Mouse (Mus musculus) embryonic facial prominence, embryonic 10.5 days (tissue): ENCODE measurements around the gene Gpsm2. TPM values are rescaled to one million over a fixed set of nuclear protein-coding genes. Genes with fewer than 3 reads are reported as not detected.

Experiments
- DNase-seq: peaks from one replicate; pipeline ENCODE4 v3.0.0-alpha.2; 2017; ENCODE audit warnings: low spot score
- H3K27ac ChIP-seq: fragments of 300-500 bp; sonication (generic); replicated peaks from 2 replicates; pipeline ENCODE4 v1.5.1; 2016; ENCODE audit warnings: mild to moderate bottlenecking
- H3K27me3 ChIP-seq: fragments of 300-500 bp; sonication (generic); replicated peaks from 2 replicates; pipeline ENCODE4 v1.6.1; 2016; ENCODE audit warnings: low read depth, mild to moderate bottlenecking; ENCODE audit not compliant: poor library complexity, severe bottlenecking
- H3K36me3 ChIP-seq: fragments of 300-500 bp; sonication (generic); replicated peaks from 2 replicates; pipeline ENCODE4 v1.6.1; 2016; ENCODE audit warnings: mild to moderate bottlenecking, moderate library complexity
- H3K4me1 ChIP-seq: fragments of 300-500 bp; sonication (generic); 2 replicates; pipeline ENCODE4 v1.6.1; 2016
- H3K4me3 ChIP-seq: fragments of 300-500 bp; sonication (generic); 2 replicates; pipeline ENCODE4 v1.5.1; 2016; ENCODE audit warnings: mild to moderate bottlenecking, moderate library complexity
- H3K9me3 ChIP-seq: fragments of 300-500 bp; sonication (generic); 2 replicates; pipeline ENCODE4 v1.6.1; 2016; ENCODE audit warnings: mild to moderate bottlenecking
- WGBS: fragments of 180-500 bp; shearing (Covaris S2); methylation state at CpG from one replicate; pipeline ENCODE4 v1.1.7; 2016; 5-methylcytosine and 5-hydroxymethylcytosine counted together
- polyA plus RNA-seq: library from polyadenylated mRNA; unstranded; fragments of >200 nt; fragmentation: Nextera tagmentation; extraction: Ambion mirVana; gene quantifications from 2 replicates; pipeline ENCODE4 v1.2.1, GENCODE M21; 2016

Gene Gpsm2
- 76.0 and 80.2 TPM in 2 replicates for polyA plus RNA-seq

GRCm38 (mm10) chr3:108722036-108722872 is at the start of gene Gpsm2:
TSS of gene Gpsm2 (minus strand) at chr3:108722309.
- peaks cover 33% of the 10 kb centered on the region for H3K4me1 ChIP-seq
- peak within 1 kb of the TSS; percentile 98 for H3K27ac ChIP-seq
- no peaks in the 10 kb centered on the region for H3K27me3 ChIP-seq
- peaks cover 5% of the 10 kb centered on the region; the same call in 1 of the 2 replicates for H3K9me3 ChIP-seq
- peak; percentile 99 for DNase-seq
- peaks cover 4% of the 10 kb centered on the region; the same call in 1 of the 2 replicates for H3K36me3 ChIP-seq
- WGBS, result 2% methylated on average over 53 of the region's 53 CpGs
- H3K4me3 ChIP-seq, result peak within 1 kb of the TSS; percentile 90

DNA sequence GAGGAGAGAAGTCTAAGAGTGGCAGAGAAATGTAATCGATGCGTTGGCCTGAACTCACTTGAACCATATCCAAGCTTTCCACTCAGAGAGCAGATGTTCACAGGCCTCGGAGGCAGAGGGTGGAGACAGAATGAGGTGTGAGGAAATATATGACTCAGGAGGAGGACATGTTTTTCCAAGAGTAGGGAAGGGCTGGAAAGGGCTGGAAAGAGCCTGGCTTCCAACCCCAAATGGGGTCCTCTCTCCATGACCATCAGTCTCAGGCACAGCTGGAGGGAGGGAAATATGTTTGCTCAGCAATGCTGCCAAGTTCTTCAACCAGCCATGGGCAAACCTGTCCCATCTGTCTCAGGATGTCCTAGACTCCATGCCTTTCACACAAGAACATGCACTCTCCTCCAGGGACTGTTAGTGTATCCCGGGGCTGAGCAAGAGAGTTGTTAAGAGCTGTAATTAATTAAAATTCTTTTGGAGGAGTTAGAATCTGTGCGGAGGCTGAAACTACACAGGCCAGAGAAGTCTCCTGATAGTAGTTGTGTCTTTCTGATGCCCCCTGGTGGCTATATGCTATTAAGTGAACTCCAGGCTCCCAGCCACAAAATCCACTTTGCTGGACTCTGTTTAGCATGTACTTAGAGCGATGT is 48.7 kb upstream of the Gpsm2 start:
- no peaks in the 10 kb centered on the region for H3K27me3 ChIP-seq
- no peak overlapping the region for H3K27ac ChIP-seq
- H3K36me3 ChIP-seq, result no peaks in the 10 kb centered on the region
- no peak overlapping the region for H3K4me3 ChIP-seq
- 52% methylated on average over 6 of the region's 6 CpGs for WGBS
- no peaks in the 10 kb centered on the region for H3K9me3 ChIP-seq
- H3K4me1 ChIP-seq, result peaks cover 6% of the 10 kb centered on the region
- peak; percentile 64 for DNase-seq

DNA sequence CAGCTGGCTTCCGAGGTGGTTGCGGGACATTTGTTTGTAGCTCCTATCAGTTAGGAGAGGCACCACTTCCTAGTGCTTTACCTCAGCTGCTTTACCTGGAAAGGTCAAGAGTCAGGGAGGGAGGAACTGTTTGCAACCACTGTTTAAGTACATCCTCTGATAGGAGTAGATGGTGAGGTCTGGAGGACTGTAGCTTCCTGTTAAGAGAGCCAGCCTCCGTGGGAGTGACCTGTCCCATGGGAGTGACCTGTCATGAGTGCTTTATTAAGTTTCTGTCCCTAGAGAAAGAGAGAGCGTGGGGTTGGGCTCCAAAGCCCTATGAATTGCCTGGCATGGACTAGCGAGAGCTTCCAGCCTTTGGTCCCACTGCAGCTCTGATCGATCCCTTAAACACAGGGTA is 47.4 kb upstream of the Gpsm2 start:
- WGBS, result 79% methylated on average over 6 of the region's 6 CpGs

GRCm38 (mm10) chr3:108767416-108767815 is 45.3 kb upstream of the Gpsm2 start:
- Histone ChIP-seq H3K27me3 (0 out of 2 replicates have a peak, but pooled peaks cover 4% of the 10 kb centered on the region), H3K36me3 (no peaks in the 10 kb centered on the region), H3K4me3 (no peak overlapping the region), H3K4me1 (peaks cover 12% of the 10 kb centered on the region), H3K9me3 (no peaks in the 10 kb centered on the region), H3K27ac (no peak overlapping the region)
- no peak for DNase-seq
- 83% methylated on average over 10 of the region's 10 CpGs for WGBS

More for the DNA sequence above, 47.4 kb upstream of the Gpsm2 start:
- Histone ChIP-seq H3K4me1 (peaks cover 12% of the 10 kb centered on the region), H3K9me3 (no peaks in the 10 kb centered on the region), H3K4me3 (no peak overlapping the region), H3K27ac (no peak overlapping the region), H3K36me3 (no peaks in the 10 kb centered on the region), H3K27me3 (no peaks in the 10 kb centered on the region)
- no peak for DNase-seq

DNA sequence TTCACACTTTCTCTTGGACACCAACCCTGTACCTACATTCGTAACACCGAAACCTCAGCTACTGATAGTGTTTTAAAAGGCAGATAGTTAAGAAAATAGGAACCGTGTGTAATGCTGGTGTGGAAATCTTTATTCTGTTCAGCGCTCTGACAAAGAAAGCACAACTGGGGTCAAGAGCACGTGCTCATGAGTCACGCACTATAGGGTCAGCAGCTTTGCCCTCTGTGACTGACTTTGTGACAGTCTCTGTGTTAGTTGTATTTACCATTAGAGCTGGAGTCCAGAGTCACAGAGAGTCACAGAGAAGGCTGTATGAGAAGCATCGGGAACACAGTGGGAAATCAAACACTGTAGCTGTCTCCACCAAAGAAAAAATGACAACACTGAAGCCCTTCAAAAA is 44.8 kb upstream of the Gpsm2 start:
- Histone ChIP-seq H3K36me3 (no peaks in the 10 kb centered on the region), H3K4me1 (peaks cover 12% of the 10 kb centered on the region)
- 79% methylated on average over 7 of the region's 7 CpGs for WGBS

DNA sequence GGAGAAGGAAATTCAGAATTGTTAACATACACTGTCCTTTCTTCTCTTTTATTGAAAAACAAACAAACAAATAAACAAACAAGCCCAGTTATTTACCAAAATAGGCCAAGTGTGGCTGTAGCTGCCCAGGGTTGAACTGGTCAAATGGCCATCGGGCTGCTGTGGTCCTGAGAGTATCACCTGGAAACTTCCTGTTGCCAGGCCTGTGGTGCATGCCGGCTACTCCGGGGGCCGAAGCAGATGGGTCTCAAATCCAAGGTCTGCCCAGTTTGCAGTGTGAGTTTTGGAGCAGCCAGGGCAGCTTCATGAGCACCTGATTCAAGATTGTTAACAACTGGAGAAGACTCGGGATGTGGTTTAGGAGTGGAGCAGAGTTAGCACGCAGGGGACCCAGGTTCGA is 43.4 kb upstream of the Gpsm2 start:
- no peak for DNase-seq
- 83% methylated on average over 7 of the region's 7 CpGs for WGBS
- Histone ChIP-seq H3K4me1 (peaks cover 6% of the 10 kb centered on the region; the same call in 1 of the 2 replicates), H3K4me3 (no peak overlapping the region), H3K27ac (no peak overlapping the region), H3K36me3 (no peaks in the 10 kb centered on the region), H3K9me3 (no peaks in the 10 kb centered on the region), H3K27me3 (0 out of 2 replicates have a peak, but pooled peaks cover 4% of the 10 kb centered on the region)

More for the DNA sequence above, 44.8 kb upstream of the Gpsm2 start:
- no peak overlapping the region for H3K27ac ChIP-seq
- H3K9me3 ChIP-seq, result no peaks in the 10 kb centered on the region
- no peak for DNase-seq
- no peak overlapping the region for H3K4me3 ChIP-seq
- H3K27me3 ChIP-seq, result 0 out of 2 replicates have a peak, but pooled peaks cover 4% of the 10 kb centered on the region

- Histone ChIP-seq H3K36me3 (no peaks in the 10 kb centered on the region), H3K4me1 (0 out of 2 replicates have a peak, but pooled peaks cover 6% of the 10 kb centered on the region), H3K27me3 (0 out of 2 replicates have a peak, but pooled peaks cover 4% of the 10 kb centered on the region), H3K27ac (no peak overlapping the region), H3K4me3 (no peak overlapping the region), H3K9me3 (no peaks in the 10 kb centered on the region)
- WGBS, result 59% methylated on average over 7 of the region's 7 CpGs
- no peak for DNase-seq
Measured at GRCm38 (mm10) chr3:108764976-108765375, 42.9 kb upstream of the Gpsm2 start.

DNA sequence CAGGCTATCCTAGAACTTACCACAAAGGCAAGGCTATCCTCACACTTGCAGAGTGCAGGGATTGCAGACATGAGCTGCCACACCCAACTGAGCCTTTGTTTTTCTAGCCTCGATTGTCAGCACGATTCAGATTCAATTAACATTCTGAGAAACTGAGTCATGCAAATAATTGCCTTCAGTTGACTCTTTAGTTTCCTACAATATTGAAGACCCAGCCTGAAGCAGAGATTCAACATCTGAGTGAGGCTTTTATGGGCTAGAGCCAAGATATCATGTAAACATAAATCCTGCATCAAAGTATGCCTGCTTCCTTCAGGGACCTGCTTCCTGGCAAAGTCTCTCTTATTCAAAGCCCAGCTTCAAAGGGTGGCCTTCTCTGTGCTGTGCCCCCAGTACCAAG is 41.6 kb upstream of the Gpsm2 start:
- H3K4me3 ChIP-seq, result no peak overlapping the region
- H3K27ac ChIP-seq, result no peak overlapping the region
- H3K4me1 ChIP-seq, result 0 out of 2 replicates have a peak, but pooled peaks cover 6% of the 10 kb centered on the region
- no peak for DNase-seq
- no peaks in the 10 kb centered on the region for H3K9me3 ChIP-seq
- 0 out of 2 replicates have a peak, but pooled peaks cover 4% of the 10 kb centered on the region for H3K27me3 ChIP-seq
- H3K36me3 ChIP-seq, result no peaks in the 10 kb centered on the region
- WGBS, result 84% methylated on average over 2 of the region's 2 CpGs

GRCm38 (mm10) chr3:108762597-108763111 is 40.5 kb upstream of the Gpsm2 start:
- H3K27ac ChIP-seq, result no peak overlapping the region
- 0 out of 2 replicates have a peak, but pooled peaks cover 4% of the 10 kb centered on the region for H3K27me3 ChIP-seq
- no peak for DNase-seq
- WGBS, result 87% methylated on average over 7 of the region's 7 CpGs
- H3K9me3 ChIP-seq, result no peaks in the 10 kb centered on the region
- no peak overlapping the region for H3K4me3 ChIP-seq
- H3K4me1 ChIP-seq, result 0 out of 2 replicates have a peak, but pooled peaks cover 6% of the 10 kb centered on the region
- H3K36me3 ChIP-seq, result no peaks in the 10 kb centered on the region

- DNase-seq, result no peak
- 84% methylated on average over 11 of the region's 11 CpGs for WGBS
- H3K4me1 ChIP-seq, result 0 out of 2 replicates have a peak, but pooled peaks cover under 1% of the 10 kb centered on the region
- H3K9me3 ChIP-seq, result no peaks in the 10 kb centered on the region
- H3K27me3 ChIP-seq, result 0 out of 2 replicates have a peak, but pooled peaks cover 4% of the 10 kb centered on the region
- H3K4me3 ChIP-seq, result no peak overlapping the region
- no peak overlapping the region for H3K27ac ChIP-seq
- H3K36me3 ChIP-seq, result no peaks in the 10 kb centered on the region
Measured at GRCm38 (mm10) chr3:108759566-108760420, 37.7 kb upstream of the Gpsm2 start.

DNA sequence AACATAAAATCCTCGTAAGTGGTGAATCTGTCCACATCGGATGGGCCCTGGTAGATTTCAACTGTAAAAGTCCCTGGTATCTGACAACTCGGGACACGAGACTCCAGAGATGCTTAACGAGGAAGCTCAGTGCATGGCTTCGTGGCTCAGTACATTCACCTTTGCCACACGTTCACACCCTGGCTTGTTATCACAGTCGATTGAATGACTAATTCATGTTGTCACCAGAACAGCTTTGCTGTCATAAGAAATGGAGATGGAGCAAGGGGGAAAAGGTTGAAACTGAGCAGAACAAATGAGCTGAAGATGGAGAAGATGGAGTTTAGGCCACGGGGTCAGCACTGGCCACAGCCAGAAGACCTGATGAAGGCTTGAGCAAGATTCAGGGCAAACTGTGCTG is 35.5 kb upstream of the Gpsm2 start:
- no peaks in the 10 kb centered on the region for H3K27me3 ChIP-seq
- H3K27ac ChIP-seq, result no peak overlapping the region
- no peaks in the 10 kb centered on the region for H3K9me3 ChIP-seq
- H3K36me3 ChIP-seq, result no peaks in the 10 kb centered on the region
- no peaks in the 10 kb centered on the region for H3K4me1 ChIP-seq
- WGBS, result 81% methylated on average over 9 of the region's 9 CpGs
- DNase-seq, result no peak
- H3K4me3 ChIP-seq, result no peak overlapping the region

GRCm38 (mm10) chr3:108756131-108756530 is 34.0 kb upstream of the Gpsm2 start:
- Histone ChIP-seq H3K27me3 (no peaks in the 10 kb centered on the region), H3K36me3 (no peaks in the 10 kb centered on the region), H3K4me1 (peaks cover 6% of the 10 kb centered on the region), H3K9me3 (no peaks in the 10 kb centered on the region), H3K27ac (no peak overlapping the region), H3K4me3 (no peak overlapping the region)
- no peak for DNase-seq
- WGBS, result 69% methylated on average over 1 of the region's 1 CpGs
